Mouse (Mus musculus): ENCODE measurements around the gene 4930438A08Rik. TPM values are rescaled to one million over a fixed set of nuclear protein-coding genes. Genes with fewer than 3 reads are reported as not detected.

Gene 4930438A08Rik
- polyA plus RNA-seq, 1 experiment from 2014 or later = not detected

Other genes starting within 250 kb of the 4930438A08Rik start
- not detected in 2 replicates for gene Gm12248, start 181.7 kb upstream of the 4930438A08Rik start, polyA plus RNA-seq (2014; fragmentation: Nextera tagmentation; extraction: Ambion mirVana)
- 112 and 118 TPM in 2 replicates for gene Cnot8, start 170.6 kb upstream of the 4930438A08Rik start, polyA plus RNA-seq (2014; fragmentation: Nextera tagmentation; extraction: Ambion mirVana)
- 26.4 and 27.6 TPM in 2 replicates for gene Gemin5, start 106.3 kb upstream of the 4930438A08Rik start, polyA plus RNA-seq (2014; fragmentation: Nextera tagmentation; extraction: Ambion mirVana)
- gene Mrpl22, start 103.1 kb upstream of the 4930438A08Rik start, polyA plus RNA-seq (2014; fragmentation: Nextera tagmentation; extraction: Ambion mirVana) = 123 and 138 TPM in 2 replicates
- gene Igtp, start 75.2 kb upstream of the 4930438A08Rik start, polyA plus RNA-seq (2014; fragmentation: Nextera tagmentation; extraction: Ambion mirVana) = 2.1 and 2.4 TPM in 2 replicates
- gene Irgm2, start 75.2 kb upstream of the 4930438A08Rik start, polyA plus RNA-seq (2014; fragmentation: Nextera tagmentation; extraction: Ambion mirVana) = 0.72 and 1.4 TPM in 2 replicates
- gene Zfp692, start 32.3 kb downstream of the 4930438A08Rik start, polyA plus RNA-seq (2014; fragmentation: Nextera tagmentation; extraction: Ambion mirVana) = 15.0 and 17.1 TPM in 2 replicates
- 25.5 and 27.7 TPM in 2 replicates for gene Zfp672, start 55.5 kb downstream of the 4930438A08Rik start, polyA plus RNA-seq (2014; fragmentation: Nextera tagmentation; extraction: Ambion mirVana)
- gene Sh3bp5l, start 55.9 kb downstream of the 4930438A08Rik start, polyA plus RNA-seq (2014; fragmentation: Nextera tagmentation; extraction: Ambion mirVana) = 37.0 and 41.4 TPM in 2 replicates
- gene Lypd8, start 104.2 kb downstream of the 4930438A08Rik start, polyA plus RNA-seq (2014; fragmentation: Nextera tagmentation; extraction: Ambion mirVana) = not detected in 2 replicates
- gene 1810065E05Rik, start 146.3 kb downstream of the 4930438A08Rik start, polyA plus RNA-seq (2014; fragmentation: Nextera tagmentation; extraction: Ambion mirVana) = not detected in 2 replicates
- gene Gm12253, start 157.8 kb downstream of the 4930438A08Rik start, polyA plus RNA-seq (2014; fragmentation: Nextera tagmentation; extraction: Ambion mirVana) = not detected in 2 replicates
- not detected in 2 replicates for gene Lypd9, start 178.1 kb downstream of the 4930438A08Rik start, polyA plus RNA-seq (2014; fragmentation: Nextera tagmentation; extraction: Ambion mirVana)
- gene Olfr30, start 187.5 kb downstream of the 4930438A08Rik start, polyA plus RNA-seq (2014; fragmentation: Nextera tagmentation; extraction: Ambion mirVana) = not detected in 2 replicates
- gene Olfr332, start 217.8 kb downstream of the 4930438A08Rik start, polyA plus RNA-seq (2014; fragmentation: Nextera tagmentation; extraction: Ambion mirVana) = not detected in 2 replicates
- gene Olfr331, start 227.8 kb downstream of the 4930438A08Rik start, polyA plus RNA-seq (2014; fragmentation: Nextera tagmentation; extraction: Ambion mirVana) = not detected in 2 replicates

Data from neural tube, embryonic 11.5 days (tissue).